Mouse (Mus musculus): ENCODE measurements around the gene Eddm3b.

GRCm38 (mm10) chr14:51166068-51166467, 51.8 kb downstream of the Eddm3b start:
- TF ChIP-seq CTCF (IDR thresholded peaks at IDR 0.05 in 2 of 3, conservative IDR thresholded peaks at IDR 0.05 in 1 of 3; ENCODE audit: control insufficient read depth in 1 of 3, insufficient read depth in 1 of 3, low read depth in 2 of 3, low read length in 3 of 3, poor library complexity in 1 of 3, severe bottlenecking in 1 of 3) (no peak), ETS1 (IDR thresholded peaks at IDR 0.05; ENCODE audit: low read depth, low read length) (no peak), CHD1 (IDR thresholded peaks at IDR 0.05; ENCODE audit: low read depth, low read length) (no peak), MAX (IDR thresholded peaks at IDR 0.05; ENCODE audit: low read length) (no peak), GABPA (IDR thresholded peaks at IDR 0.05; ENCODE audit: low read depth, low read length) (no peak), POLR2A (IDR thresholded peaks at IDR 0.05; ENCODE audit: control insufficient read depth in 1 of 2, insufficient read depth in 1 of 2, low read depth in 1 of 2, low read length in 2 of 2, poor library complexity in 1 of 2) (no peak), ZKSCAN1 (IDR thresholded peaks at IDR 0.05; ENCODE audit: low read depth, low read length) (no peak), USF2 (IDR thresholded peaks at IDR 0.05; ENCODE audit: borderline replicate concordance in 1 of 2, insufficient read depth in 1 of 2, low read depth in 1 of 2, low read length in 2 of 2) (no peak), EP300 (IDR thresholded peaks at IDR 0.05; ENCODE audit: low read depth in 1 of 2, low read length in 2 of 2) (no peak), MXI1 (IDR thresholded peaks at IDR 0.05; ENCODE audit: low read depth, low read length) (no peak), UBTF (IDR thresholded peaks at IDR 0.05; ENCODE audit: borderline replicate concordance, insufficient read depth, low read depth, low read length) (no peak), ZMIZ1 (IDR thresholded peaks at IDR 0.05; ENCODE audit: low read depth, low read length) (no peak), MAFK (IDR thresholded peaks at IDR 0.05; ENCODE audit: borderline replicate concordance, low read depth, low read length) (no peak), GATA1 (IDR thresholded peaks at IDR 0.05; ENCODE audit: low read depth, low read length) (no peak)

All from MEL (cell line).